Mouse (Mus musculus) embryonic facial prominence, embryonic 13.5 days (tissue): ENCODE results near the gene Gpatch2l. TPM values are rescaled to one million over a fixed set of nuclear protein-coding genes. Genes with fewer than 3 reads are reported as not detected.

Experiments
- ATAC-seq: fragments of 200-750 bp; cut with Nextera tagmentation; 2 replicates; pipeline ENCODE4 v1.8.0; 2017; ENCODE audit warnings: low read depth; ENCODE audit not compliant: insufficient number of reproducible peaks, insufficient read depth, low FRiP score, low TSS enrichment
- H3K27ac ChIP-seq: fragments of 300-500 bp; sonication (generic); 2 replicates; pipeline ENCODE4 v1.5.1; 2015; ENCODE audit warnings: moderate library complexity, mild to moderate bottlenecking, inconsistent platforms
- H3K27me3 ChIP-seq: fragments of 300-500 bp; sonication (generic); 2 replicates; pipeline ENCODE4 v1.6.1; 2015; ENCODE audit warnings: mild to moderate bottlenecking, inconsistent platforms
- H3K36me3 ChIP-seq: fragments of 300-500 bp; sonication (generic); 2 replicates; pipeline ENCODE4 v1.6.1; 2015; ENCODE audit warnings: mild to moderate bottlenecking, inconsistent platforms
- H3K4me1 ChIP-seq: fragments of 300-500 bp; sonication (generic); 2 replicates; pipeline ENCODE4 v1.6.1; 2015; ENCODE audit warnings: inconsistent platforms
- H3K4me2 ChIP-seq: fragments of 300-500 bp; sonication (generic); 2 replicates; pipeline ENCODE4 v1.6.1; 2015; ENCODE audit warnings: moderate library complexity, mild to moderate bottlenecking, inconsistent platforms
- H3K4me3 ChIP-seq: fragments of 300-500 bp; sonication (generic); 2 replicates; pipeline ENCODE4 v1.5.1; 2015; ENCODE audit warnings: mild to moderate bottlenecking, inconsistent platforms
- H3K9ac ChIP-seq: fragments of 300-500 bp; sonication (generic); 2 replicates; pipeline ENCODE4 v1.6.1; 2015; ENCODE audit warnings: mild to moderate bottlenecking, inconsistent platforms
- H3K9me3 ChIP-seq: fragments of 300-500 bp; sonication (generic); 2 replicates; pipeline ENCODE4 v1.6.1; 2016; ENCODE audit warnings: inconsistent platforms
- WGBS: fragments of 180-500 bp; shearing (Covaris S2); methylation state at CpG from one replicate; pipeline ENCODE4 v1.1.7; 2015; ENCODE audit warnings: mixed read lengths; 5-methylcytosine and 5-hydroxymethylcytosine counted together
- polyA plus RNA-seq: library from polyadenylated mRNA; unstranded; fragments of >200 nt; fragmentation: Nextera tagmentation; extraction: Ambion mirVana; gene quantifications from 2 replicates; pipeline ENCODE4 v1.2.1, GENCODE M21; 2015

Gene Gpatch2l
- polyA plus RNA-seq, 1 experiment from 2014 or later: 22.1 TPM

GRCm38 (mm10) chr12:86234295-86234694, 7.4 kb upstream of the Gpatch2l start:
- no peak overlapping the region for H3K4me2 ChIP-seq
- no peak for ATAC-seq
- H3K27me3 ChIP-seq: no peaks in the 10 kb centered on the region
- WGBS: 67% methylated on average over 4 of the region's 4 CpGs
- H3K9me3 ChIP-seq: no peaks in the 10 kb centered on the region
- no peak overlapping the region for H3K9ac ChIP-seq
- H3K4me1 ChIP-seq: no peaks in the 10 kb centered on the region
- no peak overlapping the region for H3K4me3 ChIP-seq
- no peaks in the 10 kb centered on the region for H3K36me3 ChIP-seq
- H3K27ac ChIP-seq: no peak overlapping the region

- Histone ChIP-seq H3K36me3 (0 out of 2 replicates have a peak, but pooled peaks cover 1% of the 10 kb centered on the region), H3K27ac (no peak overlapping the region), H3K9ac (no peak overlapping the region), H3K27me3 (no peaks in the 10 kb centered on the region), H3K4me1 (peaks cover 9% of the 10 kb centered on the region), H3K4me2 (no peak overlapping the region), H3K9me3 (no peaks in the 10 kb centered on the region), H3K4me3 (no peak overlapping the region)
- no peak for ATAC-seq
- WGBS: 74% methylated on average over 2 of the region's 2 CpGs
Observed at GRCm38 (mm10) chr12:86238736-86239135, 2.9 kb upstream of the Gpatch2l start.

- Histone ChIP-seq H3K36me3 (peaks cover 23% of the 10 kb centered on the region), H3K4me2 (peak overlapping the region; percentile 95), H3K9me3 (no peaks in the 10 kb centered on the region), H3K4me3 (peak overlapping the region; percentile 81), H3K4me1 (peaks cover 23% of the 10 kb centered on the region), H3K27me3 (no peaks in the 10 kb centered on the region), H3K27ac (no peak overlapping the region; the same call in 1 of the 2 replicates), H3K9ac (peak overlapping the region; percentile 88)
- WGBS: 20% methylated on average over 7 of the region's 7 CpGs
- ATAC-seq: no peak
Observed at GRCm38 (mm10) chr12:86242563-86242962, 905 bp downstream of the Gpatch2l start.

- Histone ChIP-seq H3K4me1 (peaks cover 23% of the 10 kb centered on the region), H3K4me2 (no peak overlapping the region), H3K9me3 (no peaks in the 10 kb centered on the region), H3K27me3 (no peaks in the 10 kb centered on the region), H3K4me3 (no peak overlapping the region), H3K9ac (no peak overlapping the region), H3K27ac (no peak overlapping the region), H3K36me3 (peaks cover 24% of the 10 kb centered on the region)
- ATAC-seq: no peak
- 95% methylated on average over 17 of the region's 17 CpGs for WGBS
Observed at GRCm38 (mm10) chr12:86243936-86244335, 2.3 kb downstream of the Gpatch2l start.

GRCm38 (mm10) chr12:86250183-86250582, 8.5 kb downstream of the Gpatch2l start:
- Histone ChIP-seq H3K36me3 (peaks cover 14% of the 10 kb centered on the region), H3K4me3 (no peak overlapping the region), H3K4me2 (no peak overlapping the region), H3K4me1 (peaks cover 6% of the 10 kb centered on the region; the same call in 1 of the 2 replicates), H3K27ac (no peak overlapping the region), H3K9me3 (no peaks in the 10 kb centered on the region), H3K27me3 (no peaks in the 10 kb centered on the region), H3K9ac (no peak overlapping the region)
- no peak for ATAC-seq
- 86% methylated on average over 4 of the region's 4 CpGs for WGBS

GRCm38 (mm10) chr12:86254910-86255309, 13.3 kb downstream of the Gpatch2l start:
- no peaks in the 10 kb centered on the region for H3K4me1 ChIP-seq
- H3K36me3 ChIP-seq: peaks cover 19% of the 10 kb centered on the region
- H3K9ac ChIP-seq: no peak overlapping the region
- no peak overlapping the region for H3K4me2 ChIP-seq
- no peak for ATAC-seq
- no peaks in the 10 kb centered on the region for H3K9me3 ChIP-seq
- H3K4me3 ChIP-seq: no peak overlapping the region
- WGBS: 85% methylated on average over 7 of the region's 7 CpGs
- H3K27me3 ChIP-seq: no peaks in the 10 kb centered on the region
- no peak overlapping the region for H3K27ac ChIP-seq

- Histone ChIP-seq H3K4me1 (no peaks in the 10 kb centered on the region), H3K9ac (no peak overlapping the region), H3K9me3 (no peaks in the 10 kb centered on the region), H3K4me3 (no peak overlapping the region), H3K27ac (no peak overlapping the region), H3K36me3 (peaks cover 65% of the 10 kb centered on the region), H3K4me2 (no peak overlapping the region), H3K27me3 (no peaks in the 10 kb centered on the region)
- WGBS: 70% methylated on average over 9 of the region's 9 CpGs
- no peak for ATAC-seq
Observed at GRCm38 (mm10) chr12:86271626-86272025, 30.0 kb downstream of the Gpatch2l start.

GRCm38 (mm10) chr12:86274246-86274645, 32.6 kb downstream of the Gpatch2l start:
- Histone ChIP-seq H3K27ac (no peak overlapping the region), H3K9me3 (no peaks in the 10 kb centered on the region), H3K4me1 (no peaks in the 10 kb centered on the region), H3K9ac (no peak overlapping the region), H3K36me3 (peaks cover 60% of the 10 kb centered on the region), H3K27me3 (no peaks in the 10 kb centered on the region), H3K4me2 (no peak overlapping the region), H3K4me3 (no peak overlapping the region)
- WGBS: 78% methylated on average over 2 of the region's 2 CpGs
- ATAC-seq: no peak

- Histone ChIP-seq H3K4me1 (no peaks in the 10 kb centered on the region), H3K9ac (no peak overlapping the region), H3K36me3 (peaks cover 48% of the 10 kb centered on the region), H3K9me3 (no peaks in the 10 kb centered on the region), H3K27ac (no peak overlapping the region), H3K4me3 (no peak overlapping the region), H3K27me3 (no peaks in the 10 kb centered on the region), H3K4me2 (no peak overlapping the region)
- ATAC-seq: no peak
- WGBS: 86% methylated on average over 3 of the region's 3 CpGs
Observed at GRCm38 (mm10) chr12:86275731-86276130, 34.1 kb downstream of the Gpatch2l start.

GRCm38 (mm10) chr12:86276463-86276862, 34.8 kb downstream of the Gpatch2l start:
- H3K9me3 ChIP-seq: no peaks in the 10 kb centered on the region
- H3K4me3 ChIP-seq: no peak overlapping the region
- 81% methylated on average over 2 of the region's 2 CpGs for WGBS
- no peak overlapping the region for H3K27ac ChIP-seq
- peaks cover 42% of the 10 kb centered on the region for H3K36me3 ChIP-seq
- H3K9ac ChIP-seq: no peak overlapping the region
- no peaks in the 10 kb centered on the region for H3K27me3 ChIP-seq
- no peak for ATAC-seq
- H3K4me1 ChIP-seq: no peaks in the 10 kb centered on the region
- no peak overlapping the region for H3K4me2 ChIP-seq

GRCm38 (mm10) chr12:86276895-86277294, 35.2 kb downstream of the Gpatch2l start:
- Histone ChIP-seq H3K27ac (no peak overlapping the region), H3K4me1 (no peaks in the 10 kb centered on the region), H3K36me3 (peaks cover 38% of the 10 kb centered on the region), H3K4me3 (no peak overlapping the region), H3K9me3 (no peaks in the 10 kb centered on the region), H3K9ac (no peak overlapping the region), H3K27me3 (no peaks in the 10 kb centered on the region), H3K4me2 (no peak overlapping the region)
- WGBS: 66% methylated on average over 5 of the region's 5 CpGs
- no peak for ATAC-seq

- H3K36me3 ChIP-seq: peaks cover 48% of the 10 kb centered on the region
- H3K9ac ChIP-seq: no peak overlapping the region
- no peak overlapping the region for H3K4me2 ChIP-seq
- no peak for ATAC-seq
- H3K4me1 ChIP-seq: no peaks in the 10 kb centered on the region
- H3K9me3 ChIP-seq: no peaks in the 10 kb centered on the region
- no peak overlapping the region for H3K27ac ChIP-seq
- no peak overlapping the region for H3K4me3 ChIP-seq
- WGBS: 82% methylated on average over 10 of the region's 10 CpGs
- H3K27me3 ChIP-seq: no peaks in the 10 kb centered on the region
Observed at GRCm38 (mm10) chr12:86280000-86280399, 38.3 kb downstream of the Gpatch2l start.

GRCm38 (mm10) chr12:86285704-86286103, 44.0 kb downstream of the Gpatch2l start:
- no peak for ATAC-seq
- Histone ChIP-seq H3K27ac (no peak overlapping the region), H3K4me3 (no peak overlapping the region), H3K27me3 (no peaks in the 10 kb centered on the region), H3K4me2 (no peak overlapping the region), H3K36me3 (peaks cover 58% of the 10 kb centered on the region), H3K9me3 (no peaks in the 10 kb centered on the region), H3K4me1 (no peaks in the 10 kb centered on the region), H3K9ac (no peak overlapping the region)
- 89% methylated on average over 2 of the region's 2 CpGs for WGBS
